Mouse (Mus musculus) bone marrow macrophage, adult 2 months (primary cell): ENCODE measurements around the gene Gga3. TPM values are rescaled to one million over a fixed set of nuclear protein-coding genes. Genes with fewer than 3 reads are reported as not detected.
A peak's percentile ranks its signal among the peaks of the same experiment; 100 is the strongest.

Source experiments
- H3K27ac ChIP-seq: 2 replicates; pipeline ENCODE4 v1.5.1; 2012; ENCODE audit warnings: low read depth, low read length; ENCODE audit not compliant: insufficient read depth
- H3K4me1 ChIP-seq: 2 replicates; pipeline ENCODE4 v1.6.1; 2012; ENCODE audit warnings: low read length; ENCODE audit not compliant: control insufficient read depth, insufficient read depth
- H3K4me3 ChIP-seq: 2 replicates; pipeline ENCODE4 v1.5.1; 2012; ENCODE audit warnings: mild to moderate bottlenecking, low read length, moderate library complexity; ENCODE audit not compliant: insufficient read depth
- CTCF ChIP-seq: IDR thresholded peaks from 2 replicates; pipeline ENCODE4 v1.5.1; 2012; ENCODE audit warnings: low read depth, mild to moderate bottlenecking, low read length, moderate library complexity
- POLR2A ChIP-seq: IDR thresholded peaks from 2 replicates; pipeline ENCODE4 v1.6.1; 2012; ENCODE audit warnings: mild to moderate bottlenecking, low read depth, low read length, borderline replicate concordance
- polyA plus RNA-seq: library from polyadenylated mRNA; stranded (reverse); fragments of >200 nt; gene quantifications from 2 replicates; pipeline ENCODE4 v1.2.4, GENCODE M21; 2012; ENCODE audit not compliant: missing spikeins, insufficient read depth, insufficient read length

The Gga3 gene
- polyA plus RNA-seq, 1 experiment: 81.9 TPM

- Histone ChIP-seq H3K27ac (no peak overlapping the region), H3K4me3 (no peak overlapping the region), H3K4me1 (no peaks in the 10 kb centered on the region; the same call in 1 of the 2 replicates)
- TF ChIP-seq POLR2A (no peak), CTCF (no peak)
Measured at GRCm38 (mm10) chr11:115619949-115620348, 16.1 kb upstream of the Gga3 start.

DNA sequence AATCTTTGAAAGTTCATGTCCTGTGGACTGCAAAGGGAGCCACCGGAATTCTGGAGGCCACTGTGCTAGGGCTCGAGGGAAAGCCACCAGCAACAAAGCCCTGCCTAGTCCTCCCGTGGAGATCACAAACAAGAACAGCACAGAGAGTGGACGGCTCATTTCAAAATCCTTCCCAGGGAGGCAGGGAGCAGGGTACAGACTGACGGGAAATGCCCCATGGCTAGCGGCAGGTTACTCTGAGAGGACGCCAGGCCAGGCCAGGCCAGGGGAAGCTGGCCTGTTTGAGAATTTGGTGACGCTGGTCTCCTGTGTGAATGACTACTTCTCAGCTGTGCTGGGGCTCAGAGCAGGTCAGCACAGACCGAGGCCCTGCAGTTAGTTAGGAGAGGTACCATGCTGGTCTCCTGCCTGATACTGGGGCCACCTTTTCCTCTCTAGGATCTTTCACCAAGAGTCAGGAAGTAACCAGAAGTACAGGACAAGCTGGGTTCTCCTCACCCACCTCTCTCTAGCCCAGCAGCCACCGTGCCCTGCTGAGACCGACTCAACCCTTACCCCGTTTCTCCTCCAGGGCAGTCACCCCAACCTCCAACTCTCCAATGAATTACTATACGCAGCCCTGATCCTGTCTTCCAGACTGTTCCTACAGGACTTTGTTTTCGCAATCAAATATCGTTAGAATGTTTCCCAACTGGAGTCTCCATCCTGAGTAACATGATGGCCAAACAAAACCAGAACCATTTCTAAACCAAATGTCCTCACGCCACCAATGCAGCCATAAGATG, 15.1 kb upstream of the Gga3 start:
- peaks cover 8% of the 10 kb centered on the region for H3K4me1 ChIP-seq
- no peak overlapping the region for H3K27ac ChIP-seq
- no peak overlapping the region for H3K4me3 ChIP-seq
- TF ChIP-seq CTCF (no peak), POLR2A (no peak)

DNA sequence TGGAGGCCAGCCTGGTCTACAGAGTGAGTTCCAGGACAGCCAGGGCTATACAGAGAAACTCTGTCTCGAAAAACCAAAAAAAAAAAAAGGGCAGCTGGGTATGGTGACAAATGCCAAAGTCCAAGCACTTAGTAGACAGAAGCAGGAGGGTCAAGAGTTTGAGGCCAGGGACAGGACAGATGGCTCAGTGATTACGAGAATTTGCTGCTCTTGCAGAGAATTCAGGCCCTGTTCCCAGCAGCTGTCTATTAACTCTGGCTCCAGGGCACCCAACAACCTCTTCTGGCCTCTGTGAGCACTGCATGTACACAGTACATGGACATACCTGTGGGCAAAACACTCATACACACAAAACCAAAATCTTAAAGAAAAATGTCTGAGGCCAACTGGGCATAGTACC, 14.2 kb upstream of the Gga3 start:
- TF ChIP-seq POLR2A (no peak), CTCF (no peak)
- Histone ChIP-seq H3K4me3 (no peak overlapping the region), H3K27ac (no peak overlapping the region), H3K4me1 (peaks cover 15% of the 10 kb centered on the region)

- H3K4me3 ChIP-seq: no peak overlapping the region
- TF ChIP-seq POLR2A (no peak), CTCF (no peak)
- no peak overlapping the region for H3K27ac ChIP-seq
- peaks cover 16% of the 10 kb centered on the region for H3K4me1 ChIP-seq
Measured at GRCm38 (mm10) chr11:115616893-115617292, 13.0 kb upstream of the Gga3 start.

GRCm38 (mm10) chr11:115616371-115616770, 12.5 kb upstream of the Gga3 start:
- Histone ChIP-seq H3K27ac (no peak overlapping the region), H3K4me1 (peaks cover 22% of the 10 kb centered on the region), H3K4me3 (no peak overlapping the region)
- no peak for TF ChIP-seq CTCF
- TF ChIP-seq POLR2A: no peak

DNA sequence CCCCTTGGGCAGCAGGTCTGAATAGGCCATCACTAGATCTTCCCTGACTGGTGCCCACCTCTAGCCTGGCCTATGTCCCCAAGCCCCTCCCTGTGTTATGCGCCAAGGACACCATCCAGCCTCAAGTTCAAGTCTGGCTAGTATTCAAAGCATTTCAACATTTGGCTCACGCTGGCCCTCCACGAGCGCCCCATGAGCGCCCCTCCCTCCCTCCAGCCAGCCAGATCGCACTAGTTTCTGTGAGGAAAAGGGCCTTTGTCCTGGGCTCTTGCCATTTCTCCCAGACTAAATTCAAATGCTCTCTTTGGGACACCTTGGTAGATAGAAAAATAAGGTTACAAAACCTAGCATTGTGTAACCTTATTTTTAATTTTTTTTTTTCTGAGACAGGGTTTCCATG, 12.0 kb upstream of the Gga3 start:
- TF ChIP-seq CTCF (no peak), POLR2A (no peak)
- peaks cover 26% of the 10 kb centered on the region for H3K4me1 ChIP-seq
- H3K27ac ChIP-seq: no peak overlapping the region
- no peak overlapping the region for H3K4me3 ChIP-seq

DNA sequence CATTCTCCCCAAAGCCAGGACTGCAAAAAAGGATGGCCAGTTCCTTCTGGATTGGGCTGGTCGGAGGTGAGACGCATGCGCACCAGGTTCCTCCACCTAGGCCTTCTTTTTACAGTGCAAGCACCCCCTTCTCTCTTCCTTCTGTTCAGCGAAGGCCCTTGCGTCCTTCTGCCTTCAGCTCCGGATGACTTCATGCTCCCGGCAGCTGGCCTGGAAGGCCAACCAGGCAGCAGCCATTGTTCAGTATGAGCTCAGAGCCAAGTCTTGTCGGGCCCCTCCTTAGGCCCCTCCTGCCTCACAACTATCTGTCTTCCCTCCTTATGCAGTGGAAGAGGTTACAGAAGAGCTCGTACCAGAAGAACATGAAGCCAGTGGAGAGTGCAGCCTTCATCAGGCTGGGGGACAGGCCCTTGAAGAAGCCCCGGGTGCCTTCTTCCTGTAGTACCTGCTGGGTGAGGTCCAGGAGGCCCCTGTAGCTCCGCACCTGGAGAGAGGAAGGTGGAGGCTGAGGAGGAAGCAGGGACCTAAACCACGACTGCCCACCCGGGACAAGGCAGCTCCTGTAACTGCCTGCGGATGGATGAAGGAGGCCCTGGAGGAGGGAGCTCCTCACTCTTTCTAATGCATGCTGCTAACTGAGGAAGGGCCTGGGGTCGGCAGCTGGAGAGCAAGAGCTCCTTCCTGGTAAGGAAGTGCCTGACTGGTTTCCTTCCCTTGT, 11.4 kb upstream of the Gga3 start:
- H3K4me3 ChIP-seq: no peak overlapping the region
- TF ChIP-seq CTCF: no peak
- no peak for TF ChIP-seq POLR2A
- H3K4me1 ChIP-seq: peaks cover 26% of the 10 kb centered on the region
- no peak overlapping the region for H3K27ac ChIP-seq

DNA sequence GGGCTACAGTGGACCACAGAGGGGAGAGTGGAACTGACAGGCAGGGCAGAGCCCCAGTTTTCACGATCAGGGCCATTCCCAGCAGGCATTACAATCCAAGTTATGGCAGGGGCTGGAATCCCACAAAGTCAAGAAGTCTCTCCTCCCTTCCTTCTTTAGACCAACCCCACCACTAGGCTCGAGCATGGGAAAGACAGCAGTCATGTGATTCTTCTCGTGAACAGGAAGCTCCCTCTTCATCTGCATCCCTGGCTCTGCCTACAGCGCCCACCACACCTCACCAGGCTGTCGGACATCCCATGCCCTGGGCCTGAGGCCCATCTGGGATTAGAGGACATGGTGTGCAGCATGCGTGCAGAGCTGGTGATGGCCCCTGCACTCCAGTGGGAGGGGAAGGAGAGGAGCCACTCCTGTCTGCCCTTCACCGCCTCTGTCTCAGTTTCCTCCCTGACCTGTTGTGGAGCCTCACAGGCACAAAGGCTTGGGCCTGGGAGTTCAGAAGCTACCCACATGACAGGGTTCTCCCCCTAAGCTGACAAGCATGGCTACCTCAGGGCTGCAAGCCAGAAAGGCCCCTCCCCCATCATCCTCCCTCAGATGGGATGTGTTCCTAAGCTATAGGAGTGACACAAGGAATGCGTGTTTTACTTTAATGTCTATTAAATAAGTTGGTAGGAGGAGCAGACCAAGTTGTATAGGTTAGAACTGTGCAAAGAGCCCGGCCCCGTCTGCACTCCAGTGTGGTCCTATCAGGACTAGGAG, 10.7 kb upstream of the Gga3 start:
- Histone ChIP-seq H3K4me3 (no peak overlapping the region), H3K27ac (no peak overlapping the region), H3K4me1 (peaks cover 26% of the 10 kb centered on the region)
- no peak for TF ChIP-seq CTCF
- TF ChIP-seq POLR2A: no peak

DNA sequence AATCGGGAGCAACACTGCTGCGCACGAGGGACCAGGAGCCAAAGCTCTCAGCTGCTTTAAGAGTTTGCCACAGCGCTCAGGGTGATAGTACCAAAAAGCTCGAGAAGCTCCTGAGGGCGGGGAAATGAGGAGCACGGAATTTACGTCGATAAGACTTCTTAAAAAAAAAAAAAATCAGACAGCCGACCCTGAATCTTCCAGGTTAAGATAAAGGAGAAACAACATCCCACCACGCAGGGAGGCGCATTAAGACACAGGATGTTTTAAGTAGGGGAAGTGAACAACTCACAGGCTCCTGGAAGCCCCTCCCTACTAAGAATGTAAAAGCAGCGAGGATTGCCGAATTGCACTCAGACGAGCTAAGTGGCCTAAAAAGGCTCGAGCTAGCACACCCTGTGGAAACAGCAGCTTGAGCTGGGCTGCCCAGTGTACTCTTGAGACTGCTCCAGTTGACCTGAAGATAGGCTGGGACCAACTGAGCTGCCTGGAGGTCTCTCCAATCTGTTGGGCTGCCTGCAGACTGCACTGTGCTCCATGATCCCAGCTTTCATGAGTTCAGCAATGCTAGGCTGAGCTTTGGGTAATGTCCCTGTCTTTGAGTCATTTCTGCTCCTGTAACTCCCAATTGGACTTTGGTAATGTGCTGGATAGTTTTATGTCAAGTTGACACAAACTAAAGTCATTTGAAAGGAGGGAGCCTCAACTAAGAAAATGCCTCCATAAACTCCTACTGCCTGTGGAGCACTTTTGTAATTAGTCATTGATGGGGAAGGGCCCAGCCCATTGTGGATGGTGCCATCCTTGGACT, 9.5 kb upstream of the Gga3 start:
- TF ChIP-seq POLR2A: no peak
- TF ChIP-seq CTCF: no peak

More for the DNA sequence above, 9.5 kb upstream of the Gga3 start:
- Histone ChIP-seq H3K4me1 (peaks cover 26% of the 10 kb centered on the region), H3K27ac (peak overlapping the region; percentile 93), H3K4me3 (peak overlapping the region; percentile 98)
